Mouse (Mus musculus) ES-E14 (cell line): ENCODE results near the gene Fgf11. TPM values are rescaled to one million over a fixed set of nuclear protein-coding genes. Genes with fewer than 3 reads are reported as not detected.

Source experiments
- DNase-seq: peaks from one replicate; pipeline ENCODE4 v3.0.0-alpha.2; 2013; ENCODE audit warnings: low read depth, low spot score
- H3K27ac ChIP-seq: 2 replicates; pipeline ENCODE4 v1.5.1; 2012; ENCODE audit warnings: low read depth, mild to moderate bottlenecking, low read length, moderate library complexity, mixed read lengths; ENCODE audit not compliant: poor library complexity, insufficient read depth, severe bottlenecking
- H3K36me3 ChIP-seq: 2 replicates; pipeline ENCODE4 v1.6.1; 2012; ENCODE audit warnings: mild to moderate bottlenecking, low read length, moderate library complexity, mixed read lengths; ENCODE audit not compliant: control insufficient read depth, poor library complexity, insufficient read depth, severe bottlenecking
- H3K4me1 ChIP-seq, 2 experiments: fragments of 150-350 bp in 1 of 2; sonication (generic) in 1 of 2; 2 replicates each; pipeline ENCODE4 v1.6.1; 2012; ENCODE audit warnings: low read length in 2 of 2, mild to moderate bottlenecking in 1 of 2, mixed read lengths in 1 of 2; ENCODE audit not compliant: control insufficient read depth in 2 of 2, insufficient read depth in 2 of 2, poor library complexity in 1 of 2
- H3K4me3 ChIP-seq, 2 experiments: fragments of 150-350 bp in 1 of 2; sonication (generic) in 1 of 2; 2 replicates each; pipeline ENCODE4 v1.5.1; 2012; ENCODE audit warnings: low read length in 2 of 2, low read depth in 1 of 2, mild to moderate bottlenecking in 1 of 2, mixed read lengths in 1 of 2; ENCODE audit not compliant: insufficient read depth in 1 of 2, poor library complexity in 1 of 2, severe bottlenecking in 1 of 2
- H3K9ac ChIP-seq: 2 replicates; pipeline ENCODE4 v1.6.1; 2012; ENCODE audit warnings: low read depth, mild to moderate bottlenecking, low read length, mixed read lengths; ENCODE audit not compliant: poor library complexity, insufficient read depth, severe bottlenecking
- H3K9me3 ChIP-seq: fragments of 150-350 bp; sonication (generic); 2 replicates; pipeline ENCODE4 v1.6.1; 2012; ENCODE audit warnings: low read depth, mild to moderate bottlenecking, low read length; ENCODE audit not compliant: control insufficient read depth, insufficient read depth
- CHD2 ChIP-seq: IDR thresholded peaks from 2 replicates; pipeline ENCODE4 v1.6.1; 2014; ENCODE audit warnings: mild to moderate bottlenecking, low read depth, low read length, inconsistent platforms
- HCFC1 ChIP-seq: IDR thresholded peaks from 2 replicates; pipeline ENCODE4 v1.6.1; 2012; ENCODE audit warnings: low read length, inconsistent platforms, borderline replicate concordance; ENCODE audit not compliant: insufficient read depth
- MAFK ChIP-seq: IDR thresholded peaks from 2 replicates; pipeline ENCODE4 v1.6.1; 2014; ENCODE audit warnings: mild to moderate bottlenecking, low read depth, low read length, inconsistent platforms; ENCODE audit not compliant: insufficient read depth
- ZC3H11A ChIP-seq: IDR thresholded peaks from 2 replicates; pipeline ENCODE4 v1.6.1; 2012; ENCODE audit warnings: low read depth, mild to moderate bottlenecking, inconsistent platforms, low read length, borderline replicate concordance
- ZNF384 ChIP-seq: IDR thresholded peaks from 2 replicates; pipeline ENCODE4 v1.6.1; 2012; ENCODE audit warnings: low read depth, low read length, inconsistent platforms
- in situ Hi-C, 2 experiments: fragments of 600-800 bp; cut with MboI; formaldehyde crosslinking; loops; one replicate each; pipeline ENCODE4 v1.15.1; 2025; ENCODE audit warnings: low sequenced_read_pairs in 2 of 2, inconsistent platforms in 1 of 2; ENCODE audit not compliant: unreplicated experiment in 2 of 2
- total RNA-seq: library from RNA; depleted of rRNA; stranded (reverse); fragments of 300-350 nt; gene quantifications from 2 replicates; pipeline ENCODE4 v1.2.3, GENCODE M21; 2012

Fgf11 gene
- total RNA-seq, 1 experiment, result 0.31 TPM

GRCm38 (mm10) chr11:69791420-69791819 lies 10.2 kb downstream of the Fgf11 start:
- TF ChIP-seq HCFC1, result no peak
- TF ChIP-seq ZNF384, result no peak
- TF ChIP-seq ZC3H11A, result no peak
- TF ChIP-seq CHD2, result no peak
- TF ChIP-seq MAFK, result no peak
- DNase-seq, result no peak

GRCm38 (mm10) chr11:69789431-69789830 lies 12.2 kb downstream of the Fgf11 start:
- peaks cover 0 to 15% of the 10 kb centered on the region in 2 experiments; a peak in 2 of 4 replicates for H3K4me1 ChIP-seq
- no peaks in the 10 kb centered on the region for H3K9me3 ChIP-seq
- H3K4me3 ChIP-seq, result no peak overlapping the region
- in situ Hi-C loops, result no loop called here
- no peak overlapping the region for H3K27ac ChIP-seq
- no peaks in the 10 kb centered on the region for H3K36me3 ChIP-seq
- no peak for DNase-seq
- no peak overlapping the region for H3K9ac ChIP-seq
- TF ChIP-seq CHD2 (no peak), HCFC1 (no peak), ZNF384 (no peak), MAFK (no peak), ZC3H11A (no peak)

More at GRCm38 (mm10) chr11:69791420-69791819, 10.2 kb downstream of the Fgf11 start:
- Histone ChIP-seq H3K4me3 (no peak overlapping the region), H3K9me3 (no peaks in the 10 kb centered on the region), H3K4me1 (peaks cover 3 to 11% of the 10 kb centered on the region in 2 experiments; a peak in 3 of 4 replicates), H3K27ac (no peak overlapping the region), H3K36me3 (no peaks in the 10 kb centered on the region), H3K9ac (no peak overlapping the region)
- in situ Hi-C loops, result no loop called here

DNA sequence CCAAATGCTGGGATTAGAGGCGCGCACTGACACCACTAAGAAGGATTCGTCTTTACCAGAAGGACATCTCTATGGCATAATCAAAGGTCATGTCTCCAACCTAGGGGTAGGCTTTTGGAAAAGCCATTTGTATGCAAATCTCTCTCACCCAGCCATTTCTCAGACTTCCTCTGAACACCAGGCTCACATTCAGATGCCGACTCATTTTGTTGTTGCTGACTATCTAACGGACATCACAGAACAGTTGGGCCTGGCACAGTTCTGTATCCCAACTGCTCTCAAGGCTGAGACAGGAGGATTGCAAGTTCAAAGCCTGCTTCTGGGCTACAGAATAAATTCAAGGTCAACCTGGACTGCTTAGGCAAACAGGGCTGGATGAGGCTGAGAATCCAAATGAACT lies 14.4 kb downstream of the Fgf11 start:
- Histone ChIP-seq H3K27ac (no peak overlapping the region), H3K9me3 (no peaks in the 10 kb centered on the region), H3K4me3 (no peak overlapping the region), H3K4me1 (peaks cover 3 to 20% of the 10 kb centered on the region in 2 experiments), H3K9ac (no peak overlapping the region), H3K36me3 (no peaks in the 10 kb centered on the region)
- in situ Hi-C loops, result no loop called here
- no peak for TF ChIP-seq CHD2
- no peak for TF ChIP-seq ZNF384
- TF ChIP-seq MAFK, result no peak
- no peak for TF ChIP-seq HCFC1
- no peak for TF ChIP-seq ZC3H11A
- no peak for DNase-seq

DNA sequence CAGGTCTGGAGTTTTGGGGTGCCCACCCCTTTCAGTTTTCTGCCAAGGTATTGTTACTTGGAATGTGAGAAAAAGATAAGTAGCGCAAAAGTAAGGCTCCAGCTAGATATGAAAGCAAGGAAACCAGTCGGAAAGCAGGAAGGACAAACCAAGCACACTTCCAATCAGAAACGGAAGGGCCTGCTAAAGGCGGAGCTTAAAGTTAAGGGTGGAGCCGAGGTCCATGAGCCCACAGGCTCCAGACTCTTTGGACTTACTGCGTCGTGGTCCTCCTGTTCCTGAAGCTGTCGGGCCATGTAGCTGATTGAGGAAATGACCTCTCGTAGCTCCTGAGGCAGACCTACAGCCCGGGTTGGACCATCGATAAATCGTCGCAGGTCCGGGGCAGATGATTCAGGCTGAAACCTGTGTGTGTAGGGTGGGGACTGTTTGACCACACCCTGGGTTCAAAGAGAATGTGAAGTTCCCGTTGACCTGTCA lies 16.8 kb downstream of the Fgf11 start:
- in situ Hi-C loops, result no loop called here
- TF ChIP-seq ZNF384 (no peak), CHD2 (no peak), ZC3H11A (no peak), HCFC1 (no peak), MAFK (no peak)
- H3K4me3 ChIP-seq, result peak overlapping the region; percentile 50 to 67
- no peak for DNase-seq
- H3K4me1 ChIP-seq, result peaks cover 3 to 26% of the 10 kb centered on the region in 2 experiments
- peak overlapping the region; percentile 62 for H3K9ac ChIP-seq
- H3K27ac ChIP-seq, result 0 out of 2 replicates have a peak overlapping the region, but pooled peaks have one; percentile 22
- H3K9me3 ChIP-seq, result no peaks in the 10 kb centered on the region
- H3K36me3 ChIP-seq, result no peaks in the 10 kb centered on the region

- H3K27ac ChIP-seq, result no peak overlapping the region
- no peak overlapping the region for H3K9ac ChIP-seq
- H3K36me3 ChIP-seq, result no peaks in the 10 kb centered on the region
- no peak for DNase-seq
- TF ChIP-seq HCFC1 (no peak), MAFK (no peak), ZC3H11A (no peak), ZNF384 (no peak), CHD2 (no peak)
- H3K4me1 ChIP-seq, result peaks cover 3 to 26% of the 10 kb centered on the region in 2 experiments
- H3K4me3 ChIP-seq, result no peak overlapping the region
- in situ Hi-C loops, result no loop called here
- H3K9me3 ChIP-seq, result no peaks in the 10 kb centered on the region
Measured at GRCm38 (mm10) chr11:69781828-69782227, 19.8 kb downstream of the Fgf11 start.
